In the genomic region with DNA sequence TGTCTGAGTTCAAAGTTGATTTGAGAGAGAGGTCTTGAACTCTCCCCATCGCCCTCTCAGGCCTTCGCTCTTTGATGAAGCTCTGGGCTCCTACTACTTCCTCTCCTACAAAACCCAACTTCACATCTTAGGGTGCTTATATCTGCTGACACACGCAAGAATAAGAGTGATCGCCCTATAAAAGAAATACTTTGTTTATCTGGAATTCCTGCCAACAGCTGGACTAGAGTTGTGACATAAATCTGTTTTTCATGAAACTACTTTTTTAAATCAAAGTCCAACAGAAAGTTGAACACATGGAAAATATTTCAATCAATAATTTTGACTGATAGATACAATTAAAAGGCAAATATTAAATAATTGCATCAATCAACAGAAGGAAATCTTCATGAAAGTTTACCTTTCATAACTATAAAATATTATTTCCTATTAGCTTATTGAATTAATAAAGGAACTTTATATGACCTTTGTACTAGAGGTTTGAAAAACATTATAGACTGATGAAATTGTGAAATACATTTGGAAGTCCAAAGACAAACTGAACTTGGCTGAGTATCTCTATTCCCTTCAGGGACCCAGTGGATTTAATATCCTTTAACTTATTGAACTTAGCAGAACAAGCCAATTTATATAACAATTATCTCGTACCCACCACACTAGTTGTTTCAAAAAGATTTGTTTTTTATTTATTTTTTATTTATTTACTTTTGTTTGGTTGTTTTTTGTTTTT, we compare ENCODE assay signal across 29 mouse cellular contexts. TPM values are rescaled to one million over a fixed set of nuclear protein-coding genes. Genes with fewer than 3 reads are reported as not detected.
DNase-seq lines count a peak whose midpoint lies in the region; ATAC-seq and TF ChIP-seq lines count a peak whose summit lies in the region.
"Had no signal": no experiment of that assay in that cellular context is flagged by ENCODE, and none has a peak within 500 bp of the region (broad histone marks: within the 10 kb centered on the region; RNA-seq: fewer than 3 reads in every experiment).

No protein-coding gene starts in this region.

- H3K4me3 ChIP-seq in liver, adult 2 months (ENCODE audit: insufficient read depth, low read depth, low read length) = no peak overlapping the region
- no peak overlapping the region for H3K4me3 ChIP-seq in lung, postnatal 0 days (ENCODE audit: low read depth, low read length)
- no peak overlapping the region for H3K4me3 ChIP-seq in brown adipose tissue, adult 24 weeks (ENCODE audit: insufficient read depth, low read depth, low read length)
- H3K4me3 ChIP-seq: embryonic facial prominence, embryonic 10.5 days; embryonic facial prominence, embryonic 13.5 days; erythroblast, embryonic 14.5 days; forebrain, embryonic 12.5 days; forebrain, embryonic 15.5 days; heart, adult 2 months; heart, embryonic 10.5 days; heart, embryonic 13.5 days had no signal

- peak overlapping the region; percentile 100 for H3K27ac ChIP-seq in liver, adult 2 months (replicated peaks; ENCODE audit: insufficient read depth, low read depth, low read length)
- no peak overlapping the region for H3K27ac ChIP-seq in lung, postnatal 0 days (ENCODE audit: low read length)
- peak overlapping the region; percentile 95 for H3K27ac ChIP-seq in brown adipose tissue, adult 24 weeks (replicated peaks; ENCODE audit: low read depth, low read length)
- H3K27ac ChIP-seq: embryonic facial prominence, embryonic 10.5 days; embryonic facial prominence, embryonic 13.5 days; forebrain, embryonic 12.5 days; forebrain, embryonic 15.5 days; heart, adult 2 months; heart, embryonic 10.5 days; heart, embryonic 13.5 days; hindbrain, embryonic 14.5 days; hindbrain, postnatal 0 days had no signal

- DNase-seq in liver, adult 2 months (ENCODE audit: extremely low read depth, low read depth, low spot score) = peak; percentile 94
- DNase-seq in liver = no peak
- DNase-seq in lung, postnatal 0 days (ENCODE audit: low spot score) = peak; percentile 40
- no peak for DNase-seq in lung, postnatal 36 days
- DNase-seq in cerebellum, postnatal 10 days = no peak
- DNase-seq: adrenal gland, postnatal 10 days; adrenal gland, postnatal 36 days; cerebellum, adult 11 months; cerebellum, adult 2 months; cerebellum, adult 9-11 months; cerebellum, postnatal 36 days; embryo, embryonic 11 days; gastrocnemius, postnatal 10 days; gastrocnemius, postnatal 36 days; heart, adult 2 months; heart, postnatal 14 days; heart, postnatal 4 days had no signal

- H3K79me2 ChIP-seq in liver, adult 2 months (ENCODE audit: control insufficient read depth, insufficient read depth, low read length) = no peaks in the 10 kb centered on the region

- H3K36me3 ChIP-seq in liver, adult 2 months (ENCODE audit: control insufficient read depth, insufficient read depth, low read length) = no peaks in the 10 kb centered on the region
- H3K36me3 ChIP-seq in lung, postnatal 0 days (ENCODE audit: insufficient read depth, low read length) = no peaks in the 10 kb centered on the region
- H3K36me3 ChIP-seq: embryonic facial prominence, embryonic 10.5 days; embryonic facial prominence, embryonic 13.5 days; forebrain, embryonic 12.5 days; forebrain, embryonic 15.5 days; heart, embryonic 10.5 days; heart, embryonic 13.5 days had no signal

- 19% methylated on average over 5 of the region's 5 CpGs for WGBS in liver, adult 2 months
- WGBS in lung, postnatal 0 days = 65% methylated on average over 5 of the region's 5 CpGs

- H3K4me1 ChIP-seq in liver, adult 2 months (ENCODE audit: control insufficient read depth, insufficient read depth, low read length) = peaks cover 16% of the 10 kb centered on the region
- no peaks in the 10 kb centered on the region for H3K4me1 ChIP-seq in lung, postnatal 0 days (ENCODE audit: insufficient read depth, low read depth, low read length)
- H3K4me1 ChIP-seq in brown adipose tissue, adult 24 weeks (ENCODE audit: control insufficient read depth, insufficient read depth, insufficient read length, low read length) = peaks cover 10% of the 10 kb centered on the region
- H3K4me1 ChIP-seq: embryonic facial prominence, embryonic 10.5 days; embryonic facial prominence, embryonic 13.5 days; forebrain, embryonic 12.5 days; forebrain, embryonic 15.5 days; heart, embryonic 10.5 days; heart, embryonic 13.5 days had no signal

- H3K9ac ChIP-seq in liver, adult 2 months (ENCODE audit: low read depth, low read length) = peak overlapping the region; percentile 60; the same call in 1 of the 2 replicates
- no peak overlapping the region for H3K9ac ChIP-seq in lung, postnatal 0 days (replicated peaks; ENCODE audit: low read depth)
- H3K9ac ChIP-seq: embryonic facial prominence, embryonic 13.5 days; forebrain, embryonic 12.5 days; forebrain, embryonic 15.5 days; heart, embryonic 13.5 days; hindbrain, embryonic 14.5 days had no signal

- TF ChIP-seq CTCF in liver, adult 2 months (IDR thresholded peaks at IDR 0.05; ENCODE audit: low read depth, low read length) = no peak
- TF ChIP-seq CTCF in lung, postnatal 0 days (IDR thresholded peaks at IDR 0.05) = no peak

- H3K9me3 ChIP-seq in lung, postnatal 0 days (ENCODE audit: low read length) = no peaks in the 10 kb centered on the region
- H3K9me3 ChIP-seq: embryonic facial prominence, embryonic 10.5 days; embryonic facial prominence, embryonic 13.5 days; forebrain, embryonic 12.5 days; forebrain, embryonic 15.5 days; heart, embryonic 10.5 days; heart, embryonic 13.5 days had no signal

- no peaks in the 10 kb centered on the region for H3K27me3 ChIP-seq in liver, adult 2 months (ENCODE audit: control insufficient read depth, insufficient read depth, low read length)
- no peaks in the 10 kb centered on the region for H3K27me3 ChIP-seq in lung, postnatal 0 days (replicated peaks; ENCODE audit: insufficient read depth, low read length)
- H3K27me3 ChIP-seq: embryonic facial prominence, embryonic 13.5 days; forebrain, embryonic 12.5 days; forebrain, embryonic 15.5 days; heart, embryonic 13.5 days had no signal

- ATAC-seq in lung, postnatal 0 days = no peak
- ATAC-seq: activated CD4-positive, CD25-positive, alpha-beta regulatory T cell, adult 4 months; CD4-positive, CD25-positive, alpha-beta regulatory T cell, adult 4 months; forebrain, embryonic 15.5 days; hindbrain, postnatal 0 days had no signal

- H3K4me2 ChIP-seq in lung, postnatal 0 days (replicated peaks; ENCODE audit: low read depth, low read length) = no peak overlapping the region
- H3K4me2 ChIP-seq: embryonic facial prominence, embryonic 13.5 days; forebrain, embryonic 12.5 days; forebrain, embryonic 15.5 days; heart, embryonic 13.5 days; hindbrain, embryonic 14.5 days had no signal

- TF ChIP-seq POLR2A in liver, adult 2 months (IDR thresholded peaks at IDR 0.05; ENCODE audit: extremely low read depth, insufficient read depth, low read length) = no peak

- no peak for TF ChIP-seq EP300 in lung, postnatal 0 days (IDR thresholded peaks at IDR 0.05)

RNA-seq across cellular contexts. Expression of gene Cat, which starts 27.3 kb away (rescaled TPM):
- 1,807 and 1,852 TPM in 2 replicates for total RNA-seq in liver, adult 2 months (2014; rRNA removed)
- 1,476 and 1,516 TPM in 2 replicates for polyA plus RNA-seq in liver, adult 2 months (2012; rRNA removed)
- 91.9 and 98.4 TPM in 2 replicates for polyA plus RNA-seq in lung, postnatal 0 days (2015; fragmentation: Nextera tagmentation; extraction: Ambion mirVana)
- 631 and 665 TPM in 2 replicates for polyA plus RNA-seq in brown adipose tissue, adult 24 weeks (2012; ENCODE audit: insufficient read depth, insufficient read length, missing spikeins)

RNA-seq across cellular contexts. Expression of gene Abtb2, which starts 53.9 kb away (rescaled TPM):
- total RNA-seq in liver, adult 2 months (2014; rRNA removed) = 6.5 and 8.6 TPM in 2 replicates
- 15.1 and 17.3 TPM in 2 replicates for polyA plus RNA-seq in liver, adult 2 months (2012; rRNA removed)
- polyA plus RNA-seq in lung, postnatal 0 days (2015; fragmentation: Nextera tagmentation; extraction: Ambion mirVana) = 3.6 and 4.5 TPM in 2 replicates
- 1.9 and 2.0 TPM in 2 replicates for polyA plus RNA-seq in brown adipose tissue, adult 24 weeks (2012; ENCODE audit: insufficient read depth, insufficient read length, missing spikeins)

Comparison
In these comparisons a context has a peak if more than half of its experiments do, and no peak if none do; other contexts are left out.
1. DNase-seq: peak in liver, adult 2 months (single experiment) and lung, postnatal 0 days (single experiment); none in liver (single experiment), lung, postnatal 36 days (single experiment) and cerebellum, postnatal 10 days (0 of 2).